In the genomic region with DNA sequence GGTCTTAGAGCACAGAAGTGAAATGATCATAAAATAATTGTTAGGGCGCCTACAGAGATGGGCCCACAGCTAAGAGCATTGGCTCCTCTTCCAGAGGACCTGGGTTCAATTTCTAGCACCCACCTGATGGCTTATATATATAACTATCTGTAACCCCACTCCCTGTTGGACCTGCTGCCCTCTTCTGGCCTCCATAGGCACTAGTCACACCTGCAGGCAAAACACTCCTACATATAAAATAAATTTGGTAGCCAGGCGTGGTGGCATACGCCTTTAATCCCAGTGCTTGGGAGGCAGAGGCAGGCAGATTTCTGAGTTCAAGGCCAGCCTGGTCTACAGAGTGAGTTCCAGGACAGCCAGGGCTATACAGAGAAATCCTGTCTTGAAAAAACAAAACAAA, we compare ENCODE assay signal across 1 mouse cellular context. TPM values are rescaled to one million over a fixed set of nuclear protein-coding genes. Genes with fewer than 3 reads are reported as not detected.
"Had no signal": no experiment of that assay in that cellular context is flagged by ENCODE, and none has a peak within 500 bp of the region (broad histone marks: within the 10 kb centered on the region; RNA-seq: fewer than 3 reads in every experiment).

No protein-coding gene starts in this region.

RNA-seq across cellular contexts. Expression of gene Themis2, which starts 33.1 kb away (rescaled TPM):
- polyA plus RNA-seq: myocyte had no signal
